8 mouse cellular contexts compared by ENCODE assay signal in the genomic region with DNA sequence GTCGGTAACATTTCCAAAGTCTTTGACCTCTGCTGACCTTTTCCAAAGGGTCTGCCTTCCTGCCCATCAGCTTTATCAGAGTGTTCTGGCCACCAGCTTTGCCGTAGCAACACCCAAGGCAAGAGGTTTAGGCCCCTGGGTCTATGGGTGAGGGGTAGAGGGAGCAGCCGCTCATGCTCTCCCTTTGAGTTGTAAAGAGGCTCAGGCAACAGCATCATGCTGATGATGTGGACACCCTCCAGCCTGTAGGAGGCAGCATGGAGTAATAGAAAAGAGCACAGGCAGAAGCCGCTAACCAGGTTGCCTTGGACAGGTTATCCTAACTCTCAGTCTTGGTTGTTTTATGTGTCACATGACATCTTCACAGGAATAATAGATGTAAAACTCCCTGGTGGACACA.
DNase-seq lines count a peak whose midpoint lies in the region; ATAC-seq and TF ChIP-seq lines count a peak whose summit lies in the region.

No protein-coding gene starts in this region.

- H3K36me3 ChIP-seq in hindbrain, embryonic 11.5 days (ENCODE audit: control insufficient read depth, insufficient read depth, low read length) = no peaks in the 10 kb centered on the region
- peaks cover 10% of the 10 kb centered on the region for H3K36me3 ChIP-seq in hindbrain, embryonic 10.5 days
- H3K36me3 ChIP-seq in midbrain, postnatal 0 days (ENCODE audit: insufficient read depth, low read length) = peaks cover 9% of the 10 kb centered on the region; the same call in 1 of the 2 replicates

- H3K4me1 ChIP-seq in hindbrain, embryonic 11.5 days (replicated peaks; ENCODE audit: control insufficient read depth, insufficient read depth, low read length) = no peaks in the 10 kb centered on the region
- peaks cover 37% of the 10 kb centered on the region for H3K4me1 ChIP-seq in hindbrain, embryonic 10.5 days (replicated peaks)
- H3K4me1 ChIP-seq in midbrain, postnatal 0 days (ENCODE audit: insufficient read depth, low read length) = no peaks in the 10 kb centered on the region

- 22% methylated on average over 4 of the region's 4 CpGs for WGBS in hindbrain, embryonic 11.5 days
- WGBS in hindbrain, embryonic 10.5 days = 23% methylated on average over 4 of the region's 4 CpGs
- WGBS in midbrain, postnatal 0 days = 43% methylated on average over 4 of the region's 4 CpGs

- peak; percentile 58 for TF ChIP-seq CTCF in midbrain, postnatal 0 days (IDR thresholded peaks at IDR 0.05)

- ATAC-seq in hindbrain, embryonic 11.5 days (ENCODE audit: low FRiP score) = no peak
- peak; percentile 47; the same call in 1 of the 2 replicates for ATAC-seq in midbrain, postnatal 0 days (ENCODE audit: low FRiP score)
- ATAC-seq in erythroid progenitor cell, adult 5-6 weeks (replicated peaks; ENCODE audit: low FRiP score, poor library complexity, severe bottlenecking) = no peak

- H3K9me3 ChIP-seq in hindbrain, embryonic 11.5 days (ENCODE audit: control insufficient read depth, low read length) = no peaks in the 10 kb centered on the region
- H3K9me3 ChIP-seq in hindbrain, embryonic 10.5 days = no peaks in the 10 kb centered on the region
- H3K9me3 ChIP-seq in midbrain, postnatal 0 days (ENCODE audit: low read length) = no peaks in the 10 kb centered on the region

- no peak overlapping the region for H3K9ac ChIP-seq in hindbrain, embryonic 11.5 days (ENCODE audit: low read depth, low read length)
- no peak overlapping the region for H3K9ac ChIP-seq in midbrain, postnatal 0 days (replicated peaks; ENCODE audit: low read length, poor library complexity, severe bottlenecking)

- no peak overlapping the region for H3K4me2 ChIP-seq in hindbrain, embryonic 11.5 days (replicated peaks; ENCODE audit: low read depth, low read length)
- H3K4me2 ChIP-seq in midbrain, postnatal 0 days (ENCODE audit: low read depth, low read length, poor library complexity, severe bottlenecking) = no peak overlapping the region

- no peak overlapping the region for H3K4me3 ChIP-seq in hindbrain, embryonic 11.5 days (ENCODE audit: low read depth, low read length)
- no peak overlapping the region for H3K4me3 ChIP-seq in hindbrain, embryonic 10.5 days
- H3K4me3 ChIP-seq in midbrain, postnatal 0 days (ENCODE audit: low read depth, low read length) = no peak overlapping the region

- no peaks in the 10 kb centered on the region for H3K27me3 ChIP-seq in hindbrain, embryonic 11.5 days (ENCODE audit: control insufficient read depth, insufficient read depth, low read length)
- 0 out of 2 replicates have a peak, but pooled peaks cover 3% of the 10 kb centered on the region for H3K27me3 ChIP-seq in hindbrain, embryonic 10.5 days (ENCODE audit: insufficient read depth, poor library complexity, severe bottlenecking)
- H3K27me3 ChIP-seq in midbrain, postnatal 0 days (ENCODE audit: insufficient read depth, low read length) = no peaks in the 10 kb centered on the region

- DNase-seq in hindbrain, embryonic 11.5 days (ENCODE audit: low spot score) = peak; percentile 52
- DNase-seq in hindbrain, embryonic 10.5 days (ENCODE audit: low spot score) = no peak
- DNase-seq in CD4-positive helper T cell, adult 2 months (ENCODE audit: low read depth, low spot score) = peak; percentile 60
- DNase-seq in WW6 (ENCODE audit: low read depth, low spot score) = peak; percentile 5
- DNase-seq in induced T-regulatory cell, adult 2 months (ENCODE audit: low read depth) = peak; percentile 75
- peak; percentile 24 for DNase-seq in midbrain, postnatal 0 days (ENCODE audit: low spot score)
- no peak for DNase-seq in layer of hippocampus, adult 11-12 months (ENCODE audit: low spot score)

- H3K27ac ChIP-seq in hindbrain, embryonic 11.5 days (ENCODE audit: low read depth, low read length) = no peak overlapping the region
- H3K27ac ChIP-seq in hindbrain, embryonic 10.5 days = no peak overlapping the region
- no peak overlapping the region for H3K27ac ChIP-seq in midbrain, postnatal 0 days (ENCODE audit: low read depth, low read length)

Comparison
In these comparisons a context has a peak if more than half of its experiments do, and no peak if none do; other contexts are left out.
1. DNase-seq: peak in hindbrain, embryonic 11.5 days (single experiment), CD4-positive helper T cell, adult 2 months (single experiment), WW6 (single experiment), induced T-regulatory cell, adult 2 months (single experiment) and midbrain, postnatal 0 days (single experiment); none in hindbrain, embryonic 10.5 days (single experiment) and layer of hippocampus, adult 11-12 months (single experiment).